Mouse (Mus musculus) lung, embryonic 15.5 days (tissue): ENCODE data around the gene Sacm1l. TPM values are rescaled to one million over a fixed set of nuclear protein-coding genes. Genes with fewer than 3 reads are reported as not detected.

Experiments used
- ATAC-seq: fragments of 200-750 bp; cut with Nextera tagmentation; 2 replicates; pipeline ENCODE4 v1.8.0; 2017; ENCODE audit warnings: moderate number of reproducible peaks, borderline replicate concordance; ENCODE audit not compliant: low FRiP score, low TSS enrichment; ENCODE audit errors: extremely low read depth
- H3K27ac ChIP-seq: fragments of 300-500 bp; sonication (generic); 2 replicates; pipeline ENCODE4 v1.5.1; 2015; ENCODE audit warnings: moderate library complexity, mild to moderate bottlenecking, inconsistent platforms
- H3K27me3 ChIP-seq: fragments of 300-500 bp; sonication (generic); 2 replicates; pipeline ENCODE4 v1.6.1; 2015; ENCODE audit warnings: inconsistent platforms
- H3K36me3 ChIP-seq: fragments of 300-500 bp; sonication (generic); 2 replicates; pipeline ENCODE4 v1.6.1; 2015; ENCODE audit warnings: inconsistent platforms
- H3K4me1 ChIP-seq: fragments of 300-500 bp; sonication (generic); 2 replicates; pipeline ENCODE4 v1.6.1; 2015; ENCODE audit warnings: inconsistent platforms
- H3K4me2 ChIP-seq: fragments of 300-500 bp; sonication (generic); 2 replicates; pipeline ENCODE4 v1.6.1; 2015; ENCODE audit warnings: inconsistent platforms, mild to moderate bottlenecking, moderate library complexity
- H3K4me3 ChIP-seq: fragments of 300-500 bp; sonication (generic); 2 replicates; pipeline ENCODE4 v1.5.1; 2015; ENCODE audit warnings: mild to moderate bottlenecking, inconsistent platforms
- H3K9ac ChIP-seq: fragments of 300-500 bp; sonication (generic); 2 replicates; pipeline ENCODE4 v1.6.1; 2015; ENCODE audit warnings: inconsistent platforms
- H3K9me3 ChIP-seq: fragments of 300-500 bp; sonication (generic); 2 replicates; pipeline ENCODE4 v1.6.1; 2016; ENCODE audit warnings: inconsistent platforms
- WGBS: fragments of 180-500 bp; shearing (Covaris S2); methylation state at CpG from one replicate; pipeline ENCODE4 v1.1.7; 2015; 5-methylcytosine and 5-hydroxymethylcytosine counted together
- polyA plus RNA-seq: library from polyadenylated mRNA; unstranded; fragments of >200 nt; fragmentation: Nextera tagmentation; extraction: Ambion mirVana; gene quantifications from 2 replicates; pipeline ENCODE4 v1.2.1, GENCODE M21; 2015

The Sacm1l gene
- polyA plus RNA-seq, 1 experiment from 2014 or later, result 53.6 TPM

- WGBS, result 70% methylated on average over 8 of the region's 8 CpGs
- Histone ChIP-seq H3K9ac (no peak overlapping the region), H3K4me3 (no peak overlapping the region), H3K27ac (no peak overlapping the region), H3K9me3 (no peaks in the 10 kb centered on the region), H3K36me3 (peaks cover 40% of the 10 kb centered on the region), H3K4me1 (peaks cover 27% of the 10 kb centered on the region), H3K4me2 (no peak overlapping the region), H3K27me3 (no peaks in the 10 kb centered on the region)
- ATAC-seq, result no peak
Observed at GRCm38 (mm10) chr9:123509638-123510604, 19.6 kb upstream of the Sacm1l start.

GRCm38 (mm10) chr9:123510926-123511325 lies 18.6 kb upstream of the Sacm1l start:
- Histone ChIP-seq H3K4me3 (no peak overlapping the region), H3K9ac (no peak overlapping the region), H3K4me1 (peaks cover 19% of the 10 kb centered on the region), H3K36me3 (peaks cover 41% of the 10 kb centered on the region), H3K27ac (no peak overlapping the region), H3K4me2 (no peak overlapping the region), H3K27me3 (no peaks in the 10 kb centered on the region), H3K9me3 (no peaks in the 10 kb centered on the region)
- WGBS, result 79% methylated on average over 5 of the region's 5 CpGs
- no peak for ATAC-seq

DNA sequence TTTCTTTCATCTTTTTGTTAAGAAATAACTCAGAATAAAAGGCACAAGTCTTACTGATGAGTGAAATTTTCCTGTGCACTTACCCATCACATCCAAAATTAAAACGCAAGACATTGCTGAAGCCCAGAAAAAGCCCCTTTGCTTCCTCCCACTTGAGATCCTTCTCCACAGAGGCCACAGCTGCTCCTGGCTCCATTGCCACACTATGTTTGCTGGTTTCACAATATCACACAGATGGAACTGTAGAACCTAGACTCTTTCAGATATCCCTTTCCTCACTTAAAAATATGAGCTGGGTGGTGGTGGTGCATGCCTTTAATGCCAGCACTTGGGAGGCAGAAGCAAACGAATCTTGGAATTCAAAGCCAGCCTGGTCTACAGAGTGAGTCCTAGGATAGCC lies 17.1 kb upstream of the Sacm1l start:
- 78% methylated on average over 2 of the region's 2 CpGs for WGBS
- no peaks in the 10 kb centered on the region for H3K9me3 ChIP-seq
- H3K4me3 ChIP-seq, result no peak overlapping the region
- H3K36me3 ChIP-seq, result peaks cover 55% of the 10 kb centered on the region
- no peaks in the 10 kb centered on the region for H3K27me3 ChIP-seq
- no peak overlapping the region for H3K27ac ChIP-seq
- peaks cover 10% of the 10 kb centered on the region; the same call in 1 of the 2 replicates for H3K4me1 ChIP-seq
- no peak overlapping the region for H3K4me2 ChIP-seq
- no peak overlapping the region for H3K9ac ChIP-seq
- no peak for ATAC-seq

- no peak overlapping the region for H3K9ac ChIP-seq
- no peak overlapping the region for H3K4me2 ChIP-seq
- no peaks in the 10 kb centered on the region for H3K27me3 ChIP-seq
- 89% methylated on average over 2 of the region's 2 CpGs for WGBS
- no peak overlapping the region for H3K27ac ChIP-seq
- H3K9me3 ChIP-seq, result no peaks in the 10 kb centered on the region
- ATAC-seq, result no peak
- peaks cover 17% of the 10 kb centered on the region; the same call in 1 of the 2 replicates for H3K4me1 ChIP-seq
- peaks cover 74% of the 10 kb centered on the region for H3K36me3 ChIP-seq
- H3K4me3 ChIP-seq, result no peak overlapping the region
Observed at GRCm38 (mm10) chr9:123515087-123515486, 14.5 kb upstream of the Sacm1l start.

DNA sequence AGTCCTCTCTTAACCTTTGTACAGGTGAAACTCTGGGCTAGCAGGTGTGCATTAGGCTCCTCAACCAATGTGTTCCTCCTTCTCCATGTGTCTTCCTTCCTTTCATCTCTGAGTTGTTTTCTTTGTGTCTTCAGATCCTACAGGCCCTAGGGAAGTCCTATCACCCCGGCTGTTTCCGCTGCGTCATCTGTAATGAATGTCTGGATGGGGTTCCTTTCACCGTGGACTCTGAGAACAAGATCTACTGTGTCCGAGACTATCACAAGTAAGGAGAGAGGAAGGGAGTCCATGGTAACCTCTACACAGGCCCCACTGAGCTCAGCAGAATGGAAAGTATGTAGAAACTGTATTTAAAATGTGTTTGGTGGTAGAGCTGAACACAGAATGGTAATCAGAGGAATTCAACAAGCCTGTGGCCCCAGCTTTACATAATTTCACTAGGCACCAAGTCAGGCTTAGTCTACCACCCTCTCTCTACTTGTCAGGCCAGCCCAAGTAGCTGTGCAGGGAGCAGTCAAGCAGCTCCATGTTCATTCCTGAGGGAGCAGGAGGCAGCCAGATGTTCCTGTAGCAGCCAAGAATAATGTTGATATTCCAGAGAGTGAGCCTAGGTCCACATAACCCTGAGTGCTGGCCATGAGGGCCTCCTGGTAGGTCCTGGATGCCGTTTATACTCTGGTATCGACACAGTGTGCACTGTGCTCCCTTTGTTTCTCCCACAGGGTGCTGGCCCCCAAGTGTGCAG lies 12.7 kb upstream of the Sacm1l start:
- Histone ChIP-seq H3K9me3 (no peaks in the 10 kb centered on the region), H3K9ac (no peak overlapping the region), H3K27ac (no peak overlapping the region), H3K27me3 (no peaks in the 10 kb centered on the region), H3K36me3 (peaks cover 64% of the 10 kb centered on the region), H3K4me3 (no peak overlapping the region), H3K4me2 (no peak overlapping the region), H3K4me1 (peaks cover 18% of the 10 kb centered on the region; the same call in 1 of the 2 replicates)
- no peak for ATAC-seq
- 86% methylated on average over 7 of the region's 7 CpGs for WGBS

DNA sequence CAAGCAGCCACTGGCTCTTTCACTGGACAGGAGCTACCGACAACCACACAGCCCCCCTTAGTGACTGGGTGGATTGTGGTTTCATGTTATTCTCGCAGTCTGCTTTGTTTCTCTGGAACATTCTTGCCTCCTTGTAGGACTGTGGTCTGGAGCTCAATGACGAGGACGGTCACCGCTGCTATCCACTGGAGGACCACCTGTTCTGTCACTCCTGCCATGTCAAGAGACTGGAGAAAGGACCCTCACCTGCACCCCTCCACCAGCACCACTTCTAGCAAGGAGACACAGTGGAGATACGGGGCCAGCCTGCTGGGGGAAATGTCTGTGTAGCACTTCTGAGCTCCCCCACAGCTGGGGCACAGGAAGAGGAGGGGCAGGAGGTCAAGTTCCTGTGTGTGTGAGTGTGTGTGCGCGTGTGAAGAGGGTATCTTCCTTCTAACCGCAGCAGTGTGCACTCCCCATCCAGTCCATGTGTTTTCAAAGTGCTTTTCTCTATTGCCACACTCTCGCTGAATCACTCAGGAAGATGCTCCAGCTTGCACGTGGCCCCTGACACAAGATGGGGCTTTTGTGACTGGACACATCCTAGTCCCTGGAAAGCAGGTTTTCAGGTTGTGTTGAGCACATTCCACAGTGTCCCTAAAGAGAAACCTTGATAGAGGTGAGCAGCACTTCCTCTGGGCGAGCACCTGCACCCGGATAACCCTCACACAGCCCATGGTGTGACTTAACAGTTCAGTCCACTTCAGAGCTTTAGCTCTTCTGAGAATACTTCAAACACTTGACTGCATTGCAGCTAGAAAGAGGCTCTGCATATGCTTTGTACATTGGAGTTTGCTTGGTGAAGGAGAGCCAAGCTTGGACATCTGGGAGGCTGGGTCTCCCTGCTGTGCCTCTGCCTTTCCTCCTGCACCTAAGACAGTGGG lies 10.3 kb upstream of the Sacm1l start:
- 56% methylated on average over 13 of the region's 13 CpGs for WGBS
- Histone ChIP-seq H3K9me3 (no peaks in the 10 kb centered on the region), H3K9ac (no peak overlapping the region), H3K4me1 (peaks cover 18% of the 10 kb centered on the region; the same call in 1 of the 2 replicates), H3K27ac (peak overlapping the region; percentile 66), H3K36me3 (peaks cover 51% of the 10 kb centered on the region), H3K27me3 (no peaks in the 10 kb centered on the region), H3K4me2 (no peak overlapping the region), H3K4me3 (no peak overlapping the region)
- ATAC-seq, result peak; percentile 55; the same call in 1 of the 2 replicates

DNA sequence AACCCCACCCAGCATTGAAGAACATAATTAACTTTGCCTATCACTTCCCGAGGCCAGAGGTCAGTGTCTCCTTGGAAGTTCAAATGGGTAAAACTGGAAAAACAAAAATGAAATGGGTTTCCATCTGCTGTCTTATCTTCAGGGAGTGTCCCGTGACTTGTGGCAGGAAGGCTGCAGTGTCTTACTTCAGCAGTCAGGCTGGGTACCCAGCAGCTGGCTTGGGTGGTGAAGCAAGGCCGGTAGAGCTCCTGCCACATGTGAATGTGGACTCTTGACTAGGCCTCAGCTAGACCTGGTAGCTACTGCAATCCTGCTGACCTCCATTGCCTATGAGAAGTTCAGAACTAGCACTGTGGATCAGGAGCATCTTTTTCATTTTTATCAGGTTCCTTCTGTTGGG lies 8.8 kb upstream of the Sacm1l start:
- no peak overlapping the region for H3K4me2 ChIP-seq
- H3K9ac ChIP-seq, result no peak overlapping the region
- H3K36me3 ChIP-seq, result peaks cover 45% of the 10 kb centered on the region
- no peak for ATAC-seq
- H3K27ac ChIP-seq, result no peak overlapping the region
- no peak overlapping the region for H3K4me3 ChIP-seq
- no peaks in the 10 kb centered on the region for H3K27me3 ChIP-seq
- H3K4me1 ChIP-seq, result peaks cover 18% of the 10 kb centered on the region; the same call in 1 of the 2 replicates
- H3K9me3 ChIP-seq, result no peaks in the 10 kb centered on the region
- 54% methylated on average over 3 of the region's 3 CpGs for WGBS

- H3K27ac ChIP-seq, result no peak overlapping the region
- no peak for ATAC-seq
- H3K9me3 ChIP-seq, result no peaks in the 10 kb centered on the region
- WGBS, result 32% methylated on average over 3 of the region's 3 CpGs
- H3K9ac ChIP-seq, result no peak overlapping the region
- no peak overlapping the region for H3K4me2 ChIP-seq
- H3K27me3 ChIP-seq, result no peaks in the 10 kb centered on the region
- H3K4me3 ChIP-seq, result no peak overlapping the region
- peaks cover 19% of the 10 kb centered on the region for H3K36me3 ChIP-seq
- peaks cover 27% of the 10 kb centered on the region for H3K4me1 ChIP-seq
Observed at GRCm38 (mm10) chr9:123523676-123524075, 5.9 kb upstream of the Sacm1l start.

- Histone ChIP-seq H3K9ac (no peak overlapping the region), H3K4me1 (peaks cover 18% of the 10 kb centered on the region), H3K27ac (no peak overlapping the region), H3K4me3 (no peak overlapping the region), H3K9me3 (no peaks in the 10 kb centered on the region), H3K36me3 (0 out of 2 replicates have a peak, but pooled peaks cover 6% of the 10 kb centered on the region), H3K27me3 (no peaks in the 10 kb centered on the region), H3K4me2 (no peak overlapping the region)
- no peak for ATAC-seq
- WGBS, result 0% methylated on average over 1 of the region's 1 CpGs
Observed at GRCm38 (mm10) chr9:123525095-123525494, 4.5 kb upstream of the Sacm1l start.

GRCm38 (mm10) chr9:123526502-123526901 lies 3.1 kb upstream of the Sacm1l start:
- H3K4me1 ChIP-seq, result peaks cover 23% of the 10 kb centered on the region
- H3K9ac ChIP-seq, result no peak overlapping the region
- no peak overlapping the region for H3K4me2 ChIP-seq
- no peak for ATAC-seq
- no peak overlapping the region for H3K27ac ChIP-seq
- H3K27me3 ChIP-seq, result no peaks in the 10 kb centered on the region
- 72% methylated on average over 5 of the region's 5 CpGs for WGBS
- H3K4me3 ChIP-seq, result no peak overlapping the region
- H3K9me3 ChIP-seq, result no peaks in the 10 kb centered on the region
- H3K36me3 ChIP-seq, result no peaks in the 10 kb centered on the region
